Mouse (Mus musculus) mouse embryonic stem cell (cell line): ENCODE measurements around the gene Olfr450.

Experiments used
- in situ Hi-C, 2 experiments: fragments of 300-500 bp; cut with MboI; formaldehyde crosslinking; loops; 1 replicate in 1 of 2; 3 replicates in 1 of 2; pipeline ENCODE4 v1.14.3; 2019 to 2020; ENCODE audit warnings: low sequenced_read_pairs in 2 of 2, low pct_unique_long_range_greater_than_20kb in 1 of 2, mixed read lengths in 1 of 2; ENCODE audit not compliant: unreplicated experiment in 1 of 2

The Olfr450 gene

DNA sequence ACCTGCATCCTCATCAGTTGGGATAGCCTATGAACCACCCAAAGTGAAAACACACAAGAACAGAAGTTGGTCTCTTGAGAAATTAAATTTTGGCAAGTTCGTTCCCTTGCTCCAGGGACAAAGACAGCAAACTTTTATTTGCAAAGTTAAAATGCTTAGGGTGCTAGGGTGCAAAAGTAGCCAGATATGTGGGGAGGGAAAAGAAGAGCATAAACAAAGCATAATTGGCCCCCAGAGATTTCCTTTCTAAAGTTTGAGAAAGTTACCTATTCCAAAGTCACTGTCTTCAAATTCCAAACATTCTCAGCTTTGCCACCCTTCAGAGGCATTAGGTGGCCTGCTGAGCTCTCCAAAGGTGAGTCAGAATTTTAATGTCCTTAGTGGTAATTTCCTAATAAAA, at the start of gene Olfr450:
Gene Olfr450, plus strand, starts transcription at position 301 of the 400 bp plus-strand sequence.
- in situ Hi-C loops: no loop called here

DNA sequence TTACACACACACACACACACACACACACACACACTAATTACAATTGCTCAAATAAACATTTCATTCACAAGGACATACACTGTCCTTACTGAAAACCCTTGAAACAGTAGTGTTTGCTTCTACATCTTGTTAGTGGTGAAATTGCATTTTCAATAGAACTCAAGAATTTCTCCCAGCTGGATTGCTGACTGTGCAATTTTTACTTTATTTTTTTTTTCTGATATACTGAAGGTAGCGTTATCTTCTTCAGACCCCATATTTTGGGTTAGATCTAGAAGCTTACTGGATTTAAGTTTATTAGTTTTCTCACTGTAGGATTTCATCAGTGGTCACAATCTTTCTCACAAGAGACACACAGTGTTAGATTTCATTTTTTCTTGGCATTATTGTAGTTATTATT, 34.7 kb upstream of the Olfr450 start:
- in situ Hi-C loops: no loop called here

DNA sequence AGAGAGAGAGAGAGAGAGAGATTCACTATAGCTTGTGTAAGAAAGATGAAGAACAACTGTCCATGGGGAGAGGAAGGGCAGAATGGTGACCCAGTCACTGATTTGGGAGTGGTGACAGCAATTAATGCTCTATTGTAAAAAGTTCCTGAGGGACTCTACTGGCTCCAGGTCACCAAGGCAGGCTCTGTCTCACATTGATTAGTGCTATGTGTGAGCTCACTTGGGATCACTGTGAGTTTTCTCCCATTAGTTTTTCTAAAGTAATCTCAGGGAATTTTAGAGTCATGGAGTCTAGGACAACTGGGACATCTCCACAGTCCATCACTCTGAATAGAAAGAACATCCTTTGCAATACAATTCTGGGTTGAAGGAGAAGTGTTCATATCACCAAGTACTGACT, 26.9 kb upstream of the Olfr450 start, which contains the start of gene Olfr452:
Gene Olfr452, plus strand, starts transcription at position 301 of the 400 bp plus-strand sequence.
- in situ Hi-C loops: no loop called here

DNA sequence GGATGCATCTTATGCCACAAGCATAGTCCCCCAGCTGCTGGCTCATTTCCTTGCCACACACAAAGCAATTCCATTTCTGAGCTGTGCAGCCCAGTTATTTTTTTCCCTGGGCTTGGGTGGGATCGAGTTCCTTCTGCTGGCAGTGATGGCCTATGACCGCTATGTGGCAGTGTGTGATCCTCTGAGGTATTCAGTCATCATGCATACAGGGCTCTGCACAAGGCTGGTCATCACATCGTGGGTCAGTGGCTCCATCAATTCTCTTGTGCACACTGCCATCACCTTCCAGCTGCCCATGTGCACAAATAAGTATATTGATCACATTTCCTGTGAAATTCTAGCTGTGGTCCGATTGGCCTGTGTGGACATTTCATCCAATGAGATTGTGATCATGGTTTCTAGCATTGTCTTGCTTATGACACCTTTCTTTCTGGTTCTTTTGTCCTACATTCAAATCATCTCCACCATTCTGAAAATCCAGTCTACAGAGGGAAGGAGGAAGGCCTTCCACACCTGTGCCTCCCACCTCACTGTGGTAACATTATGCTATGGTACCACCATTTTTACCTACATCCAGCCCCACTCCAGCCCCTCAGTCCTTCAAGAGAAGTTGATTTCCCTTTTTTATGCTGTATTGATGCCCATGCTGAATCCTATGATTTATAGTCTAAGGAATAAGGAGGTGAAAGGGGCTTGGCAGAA, 21.3 kb upstream of the Olfr450 start:
- in situ Hi-C loops: no loop called here

DNA sequence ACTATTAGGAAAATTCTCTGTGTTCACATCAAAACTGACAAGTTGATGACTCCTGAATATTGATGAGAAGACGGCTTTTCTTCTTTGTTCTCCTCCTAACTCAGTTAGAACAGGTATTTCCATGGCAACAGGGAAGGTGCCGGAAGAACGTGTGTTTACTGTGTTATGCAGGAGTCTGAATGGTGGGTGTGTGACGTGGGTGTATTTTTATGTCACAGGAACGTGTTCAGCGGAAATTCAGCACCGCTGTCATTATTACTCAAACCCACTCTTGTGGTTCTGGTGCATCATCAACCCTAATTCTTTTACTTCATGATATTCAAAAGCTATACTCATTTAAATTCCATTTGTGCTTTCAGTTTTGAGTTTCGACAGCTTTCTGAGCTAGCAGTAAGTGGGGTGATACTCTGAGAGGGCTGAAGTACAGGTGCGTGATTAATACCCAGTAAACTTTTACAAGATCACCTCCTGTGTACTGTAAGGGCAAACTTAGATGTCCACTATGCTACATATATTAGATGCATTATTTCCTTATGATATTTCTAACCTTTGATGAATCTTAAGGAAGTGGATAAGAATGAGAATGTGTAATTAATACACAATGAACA, 20.7 kb upstream of the Olfr450 start:
- in situ Hi-C loops: no loop called here

DNA sequence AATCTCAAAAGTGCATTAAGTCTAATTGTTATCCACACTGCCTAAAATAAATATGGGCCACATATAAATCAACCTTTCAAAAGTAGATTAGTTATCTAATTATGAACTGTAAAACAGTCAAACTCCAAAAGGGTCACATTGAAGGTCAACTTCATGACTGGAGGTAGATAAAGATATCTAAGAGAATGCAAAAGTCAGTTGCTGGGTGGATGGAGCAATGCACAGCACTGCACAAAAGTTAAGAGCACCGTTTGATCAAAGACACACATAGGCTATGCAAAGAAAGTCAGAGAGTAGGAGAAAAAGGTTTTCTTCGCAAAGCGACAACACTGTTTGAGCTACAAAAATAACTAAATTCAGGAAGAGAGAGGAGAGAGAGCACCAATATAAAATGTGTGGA, 16.8 kb upstream of the Olfr450 start:
- in situ Hi-C loops: no loop called here

DNA sequence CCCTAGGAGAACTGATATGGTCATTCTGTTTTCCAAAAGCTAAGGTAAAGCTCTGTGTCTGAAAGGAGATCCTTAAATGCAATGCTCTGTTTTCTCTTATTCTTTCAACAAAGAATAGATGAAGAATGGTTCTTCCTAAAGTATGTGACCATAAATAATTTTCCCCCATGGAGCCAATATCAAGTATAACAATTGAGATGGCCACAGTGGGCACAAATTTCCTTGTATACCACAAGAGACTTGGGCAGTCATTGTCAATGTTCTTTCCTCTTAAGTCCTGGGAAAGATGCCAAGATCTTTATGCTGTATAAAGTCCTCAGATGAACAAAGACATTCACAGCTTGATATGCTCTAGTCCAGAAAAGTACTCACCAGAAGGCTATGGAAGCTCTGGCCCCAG, 22.3 kb downstream of the Olfr450 start, which contains the start of gene Olfr449:
Gene Olfr449, plus strand, starts transcription at position 301 of the 400 bp plus-strand sequence.
- in situ Hi-C loops: no loop called here

DNA sequence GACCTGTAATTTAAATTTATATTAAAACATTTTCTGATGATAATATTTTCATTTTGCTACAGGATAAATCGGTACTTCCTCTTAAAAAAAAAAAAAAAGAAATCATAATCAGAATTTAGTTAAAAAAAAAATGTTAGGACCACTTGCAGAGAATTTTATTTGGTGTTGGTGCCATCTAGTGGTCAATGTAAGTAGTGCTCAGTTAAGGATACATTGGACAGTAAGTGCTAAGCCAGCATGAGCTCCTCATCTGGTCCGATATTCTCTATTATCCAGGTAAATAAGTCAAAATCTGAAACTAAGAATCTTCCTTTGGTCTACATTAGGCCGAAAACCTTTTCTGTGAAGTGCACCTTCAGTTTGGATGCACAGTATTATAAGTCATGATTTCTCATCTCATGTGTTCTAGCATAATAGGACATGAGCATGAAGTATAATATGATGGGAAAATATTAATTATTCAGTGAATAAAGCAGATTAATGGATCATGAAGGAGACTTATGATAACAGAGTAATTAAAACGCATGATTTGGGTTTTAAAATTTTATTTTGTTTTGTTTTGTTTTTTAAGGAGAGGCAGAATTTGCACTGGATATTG, 48.6 kb downstream of the Olfr450 start:
- in situ Hi-C loops: no loop called here
